Mouse (Mus musculus) kidney, adult 2 months (tissue): ENCODE results near the gene Hook2.

Source experiments
- CTCF ChIP-seq: fragments of 200-500 bp; conservative IDR thresholded peaks from 2 replicates; pipeline ENCODE4 v1.5.1; 2011; ENCODE audit warnings: low read depth, mild to moderate bottlenecking, control low read depth, low read length, moderate library complexity, mixed read lengths; ENCODE audit not compliant: insufficient read depth, insufficient read length
- POLR2A ChIP-seq: fragments of 200-500 bp; IDR thresholded peaks from one replicate; pipeline ENCODE4 v1.6.1; 2011; ENCODE audit warnings: low read depth, low read length, control low read depth

- no peak for TF ChIP-seq CTCF
- no peak for TF ChIP-seq POLR2A
Measured at GRCm38 (mm10) chr8:85027516-85027855, 37.1 kb downstream of the Hook2 start.
